Mouse (Mus musculus) CD4-positive, CD25-positive, alpha-beta regulatory T cell (primary cell): ENCODE measurements around the gene Gnao1. TPM values are rescaled to one million over a fixed set of nuclear protein-coding genes. Genes with fewer than 3 reads are reported as not detected.

Source experiments
- polyA plus RNA-seq: library from polyadenylated mRNA; unstranded; fragments of 100-300 nt; shearing (Covaris generic); gene quantifications from one replicate; pipeline ENCODE4 v1.2.1, GENCODE M21; 2017

Gnao1 gene
- not detected for polyA plus RNA-seq

DNA sequence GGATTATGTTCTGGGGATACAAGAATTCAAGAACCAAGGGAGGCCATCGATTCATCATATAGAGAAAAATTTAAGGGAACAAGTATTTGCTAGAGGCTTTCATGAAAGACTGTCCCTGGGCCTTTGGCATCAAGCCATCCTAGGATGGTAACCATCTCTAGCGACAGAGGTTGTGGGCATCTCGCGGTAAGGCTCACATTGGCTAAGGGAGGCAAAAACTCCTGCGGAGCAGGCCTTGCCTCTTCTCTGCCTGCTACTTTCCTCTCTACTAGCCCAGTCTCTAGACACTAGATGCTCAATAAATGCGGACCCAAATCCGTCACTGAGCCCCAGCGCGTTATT is at the start of gene Gnao1:
TSS of gene Gnao1 (plus strand) at position 281 of the 342 bp plus-strand sequence.

DNA sequence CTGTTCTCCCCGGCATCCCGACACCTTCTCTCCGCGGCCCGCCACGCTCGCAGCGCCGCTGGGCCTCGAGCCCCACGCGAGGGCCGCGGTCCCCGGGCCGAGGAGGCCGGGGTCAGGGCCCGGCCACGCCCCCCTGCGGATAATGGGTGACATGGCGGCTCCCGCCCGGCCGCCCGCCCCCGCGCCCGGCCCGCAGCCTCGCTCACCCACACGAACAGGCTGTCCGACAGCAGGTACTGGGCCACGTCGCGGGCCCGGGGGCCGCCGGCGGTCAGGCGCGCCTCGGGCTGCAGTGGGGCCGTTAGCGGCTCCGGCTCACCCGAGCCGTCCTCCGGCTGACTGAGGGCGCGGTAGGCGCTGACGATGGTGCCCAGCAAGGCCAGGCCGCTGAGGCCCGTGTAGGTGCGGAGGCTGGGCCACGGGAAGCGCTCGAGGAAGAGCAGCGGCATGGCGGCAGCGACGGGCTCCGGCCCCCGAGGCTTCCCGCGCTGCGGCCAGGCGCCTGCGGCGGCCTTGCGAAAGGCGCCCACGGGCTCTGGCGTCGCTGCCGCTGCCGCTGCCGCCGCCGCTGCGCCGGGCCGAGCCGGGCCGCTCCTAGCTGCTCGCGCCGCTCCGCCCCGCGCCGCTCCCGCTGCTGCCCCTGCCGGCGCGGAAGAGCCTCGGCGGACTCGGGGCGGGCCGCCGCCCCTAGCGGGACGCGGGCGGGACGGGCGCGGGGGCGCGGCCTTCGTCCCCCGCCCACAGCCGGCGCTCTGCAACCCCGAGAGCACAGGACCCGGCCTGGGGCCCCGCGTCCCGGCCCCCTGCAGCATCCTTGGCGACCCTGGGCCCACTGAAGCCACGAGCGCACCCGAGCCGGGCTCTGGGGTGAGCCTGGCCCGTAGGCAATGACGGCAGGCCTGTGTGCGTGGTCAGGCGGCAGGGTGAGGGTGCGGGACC is 202.5 kb downstream of the Gnao1 start, which contains the start of gene Amfr:
TSS of gene Amfr (minus strand) at position 830 of the 939 bp plus-strand sequence.

Other genes with a start within 250 kb of the Gnao1 start
- 155 TPM for gene Amfr, start 202.9 kb downstream of the Gnao1 start, polyA plus RNA-seq
- gene Nudt21, start 227.1 kb downstream of the Gnao1 start, polyA plus RNA-seq, result 114 TPM
- gene Ogfod1, start 227.2 kb downstream of the Gnao1 start, polyA plus RNA-seq, result 16.7 TPM